ENCODE assay signal across 7 mouse cellular contexts in genomic region chr2:145168405-145168971, GRCm38 (mm10). TPM values are rescaled to one million over a fixed set of nuclear protein-coding genes. Genes with fewer than 3 reads are reported as not detected.
DNase-seq lines count a peak whose midpoint lies in the region; ATAC-seq lines count a peak whose summit lies in the region.

No protein-coding gene starts in this region.

- no peak; the same call in 1 of the 2 replicates for ATAC-seq in megakaryocyte, adult 5-6 weeks (ENCODE audit: poor library complexity, severe bottlenecking)
- ATAC-seq in embryonic facial prominence, embryonic 14.5 days (ENCODE audit: low read depth): peak; percentile 28; the same call in 1 of the 2 replicates
- ATAC-seq in intestine, embryonic 16.5 days: peak; percentile 49
- peak; percentile 47; the same call in 1 of the 2 replicates for ATAC-seq in midbrain, embryonic 13.5 days

- H3K36me3 ChIP-seq in megakaryocyte, embryonic 14.5 days (replicated peaks; ENCODE audit: low read length): peaks cover 20% of the 10 kb centered on the region
- no peaks in the 10 kb centered on the region for H3K36me3 ChIP-seq in embryonic facial prominence, embryonic 14.5 days (ENCODE audit: control insufficient read depth, insufficient read depth, low read length)
- H3K36me3 ChIP-seq in intestine, embryonic 16.5 days (ENCODE audit: control insufficient read depth, insufficient read depth, low read length): no peaks in the 10 kb centered on the region
- no peaks in the 10 kb centered on the region for H3K36me3 ChIP-seq in midbrain, embryonic 13.5 days

- peaks cover 83% of the 10 kb centered on the region for H3K4me1 ChIP-seq in megakaryocyte, embryonic 14.5 days
- H3K4me1 ChIP-seq in embryonic facial prominence, embryonic 14.5 days (ENCODE audit: control insufficient read depth, insufficient read depth, low read length): 0 out of 2 replicates have a peak, but pooled peaks cover 3% of the 10 kb centered on the region
- peaks cover 12% of the 10 kb centered on the region for H3K4me1 ChIP-seq in intestine, embryonic 16.5 days (ENCODE audit: control insufficient read depth, insufficient read depth, low read length)
- peaks cover 16% of the 10 kb centered on the region for H3K4me1 ChIP-seq in midbrain, embryonic 13.5 days (replicated peaks)

- H3K27ac ChIP-seq in embryonic facial prominence, embryonic 14.5 days (replicated peaks; ENCODE audit: low read depth, low read length): peak overlapping the region; percentile 75; the same call in 1 of the 2 replicates
- peak overlapping the region; percentile 78 for H3K27ac ChIP-seq in intestine, embryonic 16.5 days (ENCODE audit: low read length)
- peak overlapping the region; percentile 93 for H3K27ac ChIP-seq in midbrain, embryonic 13.5 days

- no peaks in the 10 kb centered on the region for H3K27me3 ChIP-seq in megakaryocyte, embryonic 14.5 days (replicated peaks)
- H3K27me3 ChIP-seq in embryonic facial prominence, embryonic 14.5 days (replicated peaks; ENCODE audit: control insufficient read depth, insufficient read depth, low read length): peaks cover 8% of the 10 kb centered on the region; the same call in 1 of the 2 replicates
- no peaks in the 10 kb centered on the region for H3K27me3 ChIP-seq in intestine, embryonic 16.5 days (replicated peaks; ENCODE audit: control insufficient read depth, insufficient read depth, low read length)
- peaks cover 16% of the 10 kb centered on the region for H3K27me3 ChIP-seq in midbrain, embryonic 13.5 days

- H3K4me3 ChIP-seq in megakaryocyte, embryonic 14.5 days (replicated peaks): peak overlapping the region; percentile 99
- peak overlapping the region; percentile 77 for H3K4me3 ChIP-seq in embryonic facial prominence, embryonic 14.5 days (ENCODE audit: low read depth, low read length)
- peak overlapping the region; percentile 75 for H3K4me3 ChIP-seq in intestine, embryonic 16.5 days (ENCODE audit: low read length)
- H3K4me3 ChIP-seq in midbrain, embryonic 13.5 days (replicated peaks): peak overlapping the region; percentile 65

- peak; percentile 42 for DNase-seq in embryonic facial prominence, embryonic 14.5 days (ENCODE audit: low spot score)
- no peak for DNase-seq in natural killer cell, adult 2 months (ENCODE audit: low spot score in 2 of 2)
- DNase-seq in ovary, postnatal 10 days (ENCODE audit: low spot score): no peak

- H3K9me3 ChIP-seq in megakaryocyte, embryonic 14.5 days: no peaks in the 10 kb centered on the region
- H3K9me3 ChIP-seq in embryonic facial prominence, embryonic 14.5 days (ENCODE audit: control insufficient read depth, low read length): no peaks in the 10 kb centered on the region
- no peaks in the 10 kb centered on the region for H3K9me3 ChIP-seq in intestine, embryonic 16.5 days (ENCODE audit: control insufficient read depth, low read length)
- no peaks in the 10 kb centered on the region for H3K9me3 ChIP-seq in midbrain, embryonic 13.5 days

- peak overlapping the region; percentile 79 for H3K9ac ChIP-seq in embryonic facial prominence, embryonic 14.5 days (ENCODE audit: low read depth, low read length)
- peak overlapping the region; percentile 76 for H3K9ac ChIP-seq in intestine, embryonic 16.5 days (ENCODE audit: low read depth, low read length)
- peak overlapping the region; percentile 81 for H3K9ac ChIP-seq in midbrain, embryonic 13.5 days (replicated peaks)

- 8% methylated on average over 10 of the region's 10 CpGs for WGBS in embryonic facial prominence, embryonic 14.5 days
- WGBS in intestine, embryonic 16.5 days: 8% methylated on average over 10 of the region's 10 CpGs
- 8% methylated on average over 10 of the region's 10 CpGs for WGBS in midbrain, embryonic 13.5 days

- H3K4me2 ChIP-seq in embryonic facial prominence, embryonic 14.5 days (ENCODE audit: low read depth, low read length): peak overlapping the region; percentile 93
- peak overlapping the region; percentile 99 for H3K4me2 ChIP-seq in intestine, embryonic 16.5 days (ENCODE audit: low read depth, low read length)
- peak overlapping the region; percentile 73 for H3K4me2 ChIP-seq in midbrain, embryonic 13.5 days (replicated peaks)

RNA-seq across cellular contexts. Expression of gene Slc24a3, which starts 0.9 kb away (rescaled TPM):
- polyA plus RNA-seq in megakaryocyte, embryonic 14.5 days (2012; ENCODE audit: insufficient read depth, low replicate concordance): 66.1 and 106 TPM in 2 replicates
- 0.58 and 1.4 TPM in 2 replicates for total RNA-seq in megakaryocyte, adult 5-6 weeks (2015)
- total RNA-seq in megakaryocyte, adult 5-6 weeks (2017): 0.70 and 1.1 TPM in 2 replicates
- polyA plus RNA-seq in embryonic facial prominence, embryonic 14.5 days (2014; fragmentation: Nextera tagmentation; extraction: Ambion mirVana): 5.0 and 6.4 TPM in 2 replicates
- polyA plus RNA-seq in intestine, embryonic 16.5 days (2015; fragmentation: Nextera tagmentation; extraction: Ambion mirVana): 2.4 and 3.1 TPM in 2 replicates
- 4.5 and 5.1 TPM in 2 replicates for polyA plus RNA-seq in midbrain, embryonic 13.5 days (2015; fragmentation: Nextera tagmentation; extraction: Ambion mirVana)
